Mouse (Mus musculus) hindbrain, embryonic 16.5 days (tissue): ENCODE measurements around the gene Plin5. TPM values are rescaled to one million over a fixed set of nuclear protein-coding genes. Genes with fewer than 3 reads are reported as not detected.

Experiments
- ATAC-seq: fragments of 200-750 bp; cut with Nextera tagmentation; 2 replicates; pipeline ENCODE4 v1.8.0; 2017; ENCODE audit warnings: moderate TSS enrichment, moderate library complexity
- H3K27ac ChIP-seq: fragments of 300-500 bp; sonication (generic); 2 replicates; pipeline ENCODE4 v1.5.1; 2014; ENCODE audit warnings: low read depth, mild to moderate bottlenecking, control low read depth, low read length, moderate library complexity
- H3K27me3 ChIP-seq: fragments of 300-500 bp; sonication (generic); replicated peaks from 2 replicates; pipeline ENCODE4 v1.6.1; 2014; ENCODE audit warnings: low read length; ENCODE audit not compliant: control insufficient read depth, insufficient read depth
- H3K36me3 ChIP-seq: fragments of 300-500 bp; sonication (generic); 2 replicates; pipeline ENCODE4 v1.6.1; 2014; ENCODE audit warnings: mild to moderate bottlenecking, low read length, moderate library complexity, mixed read lengths; ENCODE audit not compliant: control insufficient read depth, insufficient read depth
- H3K4me1 ChIP-seq: fragments of 300-500 bp; sonication (generic); 2 replicates; pipeline ENCODE4 v1.6.1; 2014; ENCODE audit warnings: low read depth, low read length; ENCODE audit not compliant: control insufficient read depth, insufficient read depth
- H3K4me2 ChIP-seq: fragments of 300-500 bp; sonication (generic); 2 replicates; pipeline ENCODE4 v1.6.1; 2014; ENCODE audit warnings: mild to moderate bottlenecking, low read length, control low read depth, moderate library complexity
- H3K4me3 ChIP-seq: fragments of 300-500 bp; sonication (generic); 2 replicates; pipeline ENCODE4 v1.5.1; 2014; ENCODE audit warnings: mild to moderate bottlenecking, low read length, control low read depth, moderate library complexity
- H3K9ac ChIP-seq: fragments of 300-500 bp; sonication (generic); 2 replicates; pipeline ENCODE4 v1.6.1; 2014; ENCODE audit warnings: low read depth, mild to moderate bottlenecking, control low read depth, low read length, moderate library complexity
- H3K9me3 ChIP-seq: fragments of 300-500 bp; sonication (generic); 2 replicates; pipeline ENCODE4 v1.6.1; 2014; ENCODE audit warnings: mild to moderate bottlenecking, low read length, moderate library complexity; ENCODE audit not compliant: control insufficient read depth
- WGBS: fragments of 180-500 bp; shearing (Covaris S2); extraction: QIAGEN DNeasy Blood & Tissue Kit; methylation state at CpG from one replicate; pipeline ENCODE4 v1.1.7; 2014; 5-methylcytosine and 5-hydroxymethylcytosine counted together
- polyA plus RNA-seq: library from polyadenylated mRNA; unstranded; fragments of >200 nt; fragmentation: Nextera tagmentation; extraction: Ambion mirVana; gene quantifications from 2 replicates; pipeline ENCODE4 v1.2.1, GENCODE M21; 2015

The Plin5 gene
- polyA plus RNA-seq, 1 experiment from 2014 or later = 3.4 TPM

GRCm38 (mm10) chr17:56103465-56104285 is 13.7 kb downstream of the Plin5 start:
- Histone ChIP-seq H3K4me3 (no peak overlapping the region), H3K4me1 (no peaks in the 10 kb centered on the region), H3K36me3 (peaks cover 34% of the 10 kb centered on the region), H3K9me3 (no peaks in the 10 kb centered on the region), H3K27me3 (no peaks in the 10 kb centered on the region), H3K27ac (no peak overlapping the region), H3K4me2 (no peak overlapping the region), H3K9ac (no peak overlapping the region)
- 97% methylated on average over 8 of the region's 8 CpGs for WGBS
- no peak for ATAC-seq

- H3K4me2 ChIP-seq = no peak overlapping the region
- H3K27me3 ChIP-seq = no peaks in the 10 kb centered on the region
- H3K9me3 ChIP-seq = no peaks in the 10 kb centered on the region
- peaks cover 39% of the 10 kb centered on the region for H3K36me3 ChIP-seq
- H3K9ac ChIP-seq = no peak overlapping the region
- no peaks in the 10 kb centered on the region for H3K4me1 ChIP-seq
- 94% methylated on average over 9 of the region's 9 CpGs for WGBS
- H3K27ac ChIP-seq = no peak overlapping the region
- no peak for ATAC-seq
- H3K4me3 ChIP-seq = no peak overlapping the region
Measured at GRCm38 (mm10) chr17:56102927-56103326, 14.5 kb downstream of the Plin5 start.

GRCm38 (mm10) chr17:56102158-56102557 is 15.2 kb downstream of the Plin5 start:
- 95% methylated on average over 5 of the region's 5 CpGs for WGBS
- no peak for ATAC-seq

GRCm38 (mm10) chr17:56100811-56101210 is 16.6 kb downstream of the Plin5 start:
- Histone ChIP-seq H3K4me1 (no peaks in the 10 kb centered on the region), H3K9me3 (no peaks in the 10 kb centered on the region), H3K4me2 (no peak overlapping the region), H3K27ac (no peak overlapping the region), H3K27me3 (no peaks in the 10 kb centered on the region), H3K9ac (no peak overlapping the region), H3K4me3 (no peak overlapping the region), H3K36me3 (peaks cover 55% of the 10 kb centered on the region)
- WGBS = 96% methylated on average over 3 of the region's 3 CpGs
- ATAC-seq = no peak

More at GRCm38 (mm10) chr17:56102158-56102557, 15.2 kb downstream of the Plin5 start:
- Histone ChIP-seq H3K4me1 (no peaks in the 10 kb centered on the region), H3K27me3 (no peaks in the 10 kb centered on the region), H3K9me3 (no peaks in the 10 kb centered on the region), H3K9ac (no peak overlapping the region), H3K36me3 (peaks cover 46% of the 10 kb centered on the region), H3K4me2 (no peak overlapping the region), H3K4me3 (no peak overlapping the region), H3K27ac (no peak overlapping the region)

GRCm38 (mm10) chr17:56098711-56099572 is 18.5 kb downstream of the Plin5 start:
- Histone ChIP-seq H3K36me3 (peaks cover 57% of the 10 kb centered on the region), H3K4me2 (no peak overlapping the region), H3K9ac (no peak overlapping the region), H3K4me3 (no peak overlapping the region), H3K4me1 (no peaks in the 10 kb centered on the region), H3K27me3 (no peaks in the 10 kb centered on the region), H3K27ac (no peak overlapping the region), H3K9me3 (no peaks in the 10 kb centered on the region)
- no peak for ATAC-seq
- WGBS = 93% methylated on average over 15 of the region's 15 CpGs

DNA sequence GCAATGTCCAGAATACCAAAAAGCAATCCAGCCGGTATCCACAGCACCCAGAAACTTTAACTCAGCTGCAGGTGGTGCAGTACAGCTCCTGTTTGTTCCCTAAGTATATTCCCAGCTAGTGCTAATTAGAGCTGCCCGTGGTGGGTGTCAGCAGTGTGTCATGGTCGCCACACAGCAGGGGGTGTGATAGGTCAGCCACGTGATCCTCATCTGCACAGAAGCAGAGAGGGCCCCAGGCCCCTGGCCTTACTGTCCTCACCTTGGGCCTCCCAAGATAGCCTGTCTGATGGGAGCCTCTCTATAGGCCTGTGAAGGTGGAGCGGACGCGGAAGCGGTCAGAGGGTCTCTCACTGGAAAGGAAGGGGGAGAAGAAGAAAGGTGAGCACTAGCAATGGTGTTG is 19.2 kb downstream of the Plin5 start:
- no peak for ATAC-seq
- Histone ChIP-seq H3K9me3 (no peaks in the 10 kb centered on the region), H3K4me1 (no peaks in the 10 kb centered on the region), H3K4me3 (no peak overlapping the region), H3K27me3 (no peaks in the 10 kb centered on the region), H3K4me2 (no peak overlapping the region), H3K36me3 (peaks cover 60% of the 10 kb centered on the region), H3K27ac (no peak overlapping the region), H3K9ac (no peak overlapping the region)
- 90% methylated on average over 8 of the region's 8 CpGs for WGBS

- H3K27me3 ChIP-seq = no peaks in the 10 kb centered on the region
- no peak overlapping the region for H3K4me2 ChIP-seq
- H3K36me3 ChIP-seq = peaks cover 50% of the 10 kb centered on the region
- no peak overlapping the region for H3K4me3 ChIP-seq
- H3K4me1 ChIP-seq = no peaks in the 10 kb centered on the region
- no peak overlapping the region for H3K27ac ChIP-seq
- H3K9me3 ChIP-seq = no peaks in the 10 kb centered on the region
- no peak overlapping the region for H3K9ac ChIP-seq
- 89% methylated on average over 12 of the region's 12 CpGs for WGBS
- ATAC-seq = no peak
Measured at GRCm38 (mm10) chr17:56096883-56097282, 20.5 kb downstream of the Plin5 start.

DNA sequence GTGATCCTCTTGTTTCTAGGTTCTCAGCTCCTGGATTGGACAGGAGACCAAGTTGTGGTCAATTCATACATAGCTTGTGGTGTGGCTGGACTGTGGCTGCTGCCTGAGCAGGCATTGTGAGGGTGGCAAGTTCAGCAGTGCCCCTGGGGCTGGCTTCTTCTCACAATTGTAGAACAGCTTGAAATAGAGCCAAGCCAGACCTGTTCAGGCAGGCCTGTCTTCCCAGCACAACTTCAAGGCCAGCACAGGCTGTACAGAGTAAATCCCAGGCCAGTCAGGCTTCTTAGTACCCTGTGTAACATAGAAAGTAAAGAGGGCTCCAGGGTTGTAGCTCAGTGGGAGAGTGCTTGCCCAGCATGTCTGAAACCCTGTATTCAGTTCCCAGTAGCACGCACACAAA is 24.6 kb downstream of the Plin5 start:
- WGBS = 80% methylated on average over 1 of the region's 1 CpGs
- H3K4me1 ChIP-seq = no peaks in the 10 kb centered on the region
- no peaks in the 10 kb centered on the region for H3K9me3 ChIP-seq
- no peak for ATAC-seq
- H3K4me2 ChIP-seq = no peak overlapping the region
- peaks cover 23% of the 10 kb centered on the region for H3K36me3 ChIP-seq
- H3K4me3 ChIP-seq = no peak overlapping the region
- H3K27me3 ChIP-seq = no peaks in the 10 kb centered on the region
- no peak overlapping the region for H3K9ac ChIP-seq
- H3K27ac ChIP-seq = no peak overlapping the region

DNA sequence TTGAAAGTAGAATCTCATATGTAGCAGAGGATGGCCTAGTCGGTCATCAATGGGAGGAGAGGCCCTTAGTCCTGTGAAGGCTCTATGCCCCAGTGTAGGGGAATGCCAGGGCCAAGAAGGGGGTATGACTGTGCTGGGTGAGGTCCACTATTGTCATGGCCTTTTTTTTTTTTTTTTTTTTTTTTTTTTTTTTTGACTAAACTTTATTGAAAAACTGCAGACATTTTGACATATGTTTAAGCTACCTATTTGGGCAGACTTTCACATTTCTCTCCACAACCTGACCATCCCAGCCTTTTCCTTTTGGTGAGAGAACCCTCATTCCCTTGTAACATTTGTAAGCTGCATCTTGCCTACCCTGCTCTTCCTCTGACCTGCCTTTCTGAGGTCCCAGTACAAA is 25.1 kb downstream of the Plin5 start:
- H3K9ac ChIP-seq = no peak overlapping the region
- no peak overlapping the region for H3K4me2 ChIP-seq
- no peaks in the 10 kb centered on the region for H3K4me1 ChIP-seq
- no peaks in the 10 kb centered on the region for H3K9me3 ChIP-seq
- no peak for ATAC-seq
- no peak overlapping the region for H3K27ac ChIP-seq
- no peaks in the 10 kb centered on the region for H3K27me3 ChIP-seq
- H3K36me3 ChIP-seq = peaks cover 18% of the 10 kb centered on the region
- H3K4me3 ChIP-seq = no peak overlapping the region
- 100% methylated on average over 1 of the region's 1 CpGs for WGBS
